Mouse (Mus musculus) heart, adult 18-20 months (tissue): ENCODE measurements at regions not wholly inside any gene's neighbourhood (a gene's known extent, or its start where the extent isn't known, plus 50 kb on each side); places are given as distances from the start of the nearest gene placed in this dataset.
"Not testable (repeated sequence)": the region's sequence is repeated elsewhere in the genome, so short reads cannot be mapped to it uniquely, and the experiment has no call there.

ENCODE experiments used
- DNase-seq, 2 experiments: peaks; one replicate each; pipeline ENCODE4 v3.0.0; 2021 to 2022; ENCODE audit warnings: mixed read lengths in 1 of 2

DNA sequence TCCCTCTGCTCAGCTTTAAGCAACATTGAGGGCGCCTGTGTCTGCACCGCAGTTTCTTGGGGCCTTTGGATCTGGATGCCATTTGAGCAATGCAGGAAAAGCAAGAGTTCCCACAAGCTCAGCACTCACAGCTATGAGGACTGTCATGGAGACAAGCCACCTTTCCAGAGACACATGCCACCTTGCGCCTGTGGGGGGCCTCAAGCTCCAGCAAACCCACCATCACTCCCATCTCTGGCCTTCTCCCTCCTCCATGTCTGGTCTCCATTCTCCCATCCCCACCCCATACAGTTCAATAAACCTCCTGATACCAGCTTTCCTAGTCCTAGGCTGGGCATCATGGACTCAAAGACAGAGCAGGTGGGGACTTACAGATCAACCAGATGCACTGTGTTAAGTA, 97.8 kb downstream of the Wdr11 start:
- DNase-seq: no peak

- DNase-seq: no peak
Observed at GRCm38 (mm10) chr7:129690868-129691267, 99.2 kb downstream of the Wdr11 start.

DNA sequence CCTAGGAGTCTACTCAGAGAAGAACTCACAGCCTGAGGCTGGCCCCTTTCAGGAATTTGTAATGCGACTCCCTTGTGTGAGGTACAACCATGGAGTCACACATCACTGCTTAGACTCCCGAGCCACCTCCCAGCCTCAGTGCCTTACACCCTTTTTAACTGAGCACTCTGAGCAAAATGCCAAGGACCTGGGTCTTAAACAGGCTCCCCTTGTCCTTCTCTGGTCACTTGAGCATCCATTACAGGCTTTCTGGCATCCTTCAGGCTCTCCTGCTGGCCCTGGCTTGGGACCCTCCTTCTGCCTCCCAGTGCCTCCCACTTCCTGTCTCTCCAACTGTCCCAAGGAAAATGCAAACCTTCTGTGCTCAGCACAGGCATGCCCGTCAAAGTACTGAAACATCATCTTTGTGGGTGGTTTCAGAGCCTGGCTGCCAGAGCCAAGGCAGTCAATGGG, 100.0 kb downstream of the Wdr11 start:
- no peak for DNase-seq

- DNase-seq: no peak
Observed at GRCm38 (mm10) chr7:129693635-129694034, 102.0 kb downstream of the Wdr11 start.

- DNase-seq: no peak
Observed at GRCm38 (mm10) chr7:129694168-129694567, 102.5 kb downstream of the Wdr11 start.

DNA sequence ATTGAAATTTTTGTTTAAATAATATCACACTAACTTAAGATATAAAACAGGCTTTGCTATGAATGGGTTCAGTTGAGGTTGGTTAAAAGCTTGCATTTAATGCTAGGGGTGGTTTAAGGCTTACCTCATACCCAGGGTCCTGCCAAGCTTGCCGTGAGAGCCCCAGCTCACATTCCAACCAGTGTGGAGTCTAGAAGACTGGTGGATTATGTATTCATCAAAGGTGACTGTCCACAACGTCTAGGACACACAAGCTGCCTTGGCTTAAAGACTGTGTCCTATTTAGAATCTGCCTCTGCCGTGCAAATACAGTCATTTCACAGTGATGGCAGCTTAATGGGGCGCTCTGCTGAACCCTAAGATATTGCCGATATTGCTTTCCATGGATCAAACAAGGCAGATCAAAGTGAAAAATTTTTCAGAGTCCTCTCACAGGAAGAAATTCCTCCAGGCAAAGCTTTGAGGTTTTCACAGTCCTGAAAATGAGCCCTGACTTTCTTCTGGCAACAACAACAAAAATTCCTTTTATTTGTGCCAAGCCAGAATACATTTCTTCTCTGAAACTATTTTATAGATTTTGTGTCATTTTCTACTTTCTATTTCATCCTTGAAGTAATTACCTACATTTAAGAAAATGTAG, 108.4 kb downstream of the Wdr11 start:
- DNase-seq: no peak

DNA sequence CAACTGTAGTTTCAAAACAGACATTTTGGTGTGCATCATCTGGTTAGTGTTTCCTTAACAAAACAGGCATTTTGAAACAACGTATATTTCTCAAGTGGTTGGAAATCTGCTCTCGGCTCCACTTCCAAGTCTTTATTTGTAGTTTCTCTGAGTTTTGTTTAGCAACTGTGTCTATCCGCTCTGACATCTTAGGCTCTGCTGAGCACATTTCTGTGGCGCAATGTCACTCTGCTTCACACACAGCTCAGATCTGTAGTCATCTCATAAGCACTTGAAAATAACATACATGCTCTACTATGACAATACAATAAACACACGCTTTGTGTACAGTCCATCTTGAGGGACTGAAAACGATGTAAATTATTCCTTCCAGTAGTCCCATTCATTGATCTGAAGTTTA, 135.9 kb downstream of the Wdr11 start:
- DNase-seq: no peak

DNA sequence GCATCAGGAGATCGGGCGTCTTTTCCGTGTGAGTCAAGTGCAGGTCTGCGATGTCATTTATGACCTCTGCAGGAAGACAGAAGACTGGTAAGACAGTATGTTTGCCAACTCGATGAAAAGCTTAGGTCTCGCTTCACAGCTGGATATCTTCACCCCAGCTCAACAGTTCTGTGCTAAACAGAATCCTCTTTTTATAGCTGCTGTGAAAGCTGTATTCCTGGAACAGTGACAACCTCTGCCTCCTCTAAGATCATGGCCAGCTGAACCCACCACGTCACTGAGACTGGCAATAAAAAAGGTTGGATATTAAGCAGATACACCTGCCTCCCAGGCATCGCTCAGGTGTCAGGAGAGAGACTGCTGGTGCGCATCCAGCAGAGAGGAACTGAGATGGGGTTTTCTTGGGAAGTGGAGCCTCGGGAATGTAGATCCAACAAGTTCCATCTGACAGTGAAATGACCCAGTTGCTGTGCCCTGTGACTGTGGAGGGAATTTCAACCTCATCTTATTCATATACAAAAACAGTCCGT, 138.1 kb downstream of the Wdr11 start:
- DNase-seq: no peak

DNA sequence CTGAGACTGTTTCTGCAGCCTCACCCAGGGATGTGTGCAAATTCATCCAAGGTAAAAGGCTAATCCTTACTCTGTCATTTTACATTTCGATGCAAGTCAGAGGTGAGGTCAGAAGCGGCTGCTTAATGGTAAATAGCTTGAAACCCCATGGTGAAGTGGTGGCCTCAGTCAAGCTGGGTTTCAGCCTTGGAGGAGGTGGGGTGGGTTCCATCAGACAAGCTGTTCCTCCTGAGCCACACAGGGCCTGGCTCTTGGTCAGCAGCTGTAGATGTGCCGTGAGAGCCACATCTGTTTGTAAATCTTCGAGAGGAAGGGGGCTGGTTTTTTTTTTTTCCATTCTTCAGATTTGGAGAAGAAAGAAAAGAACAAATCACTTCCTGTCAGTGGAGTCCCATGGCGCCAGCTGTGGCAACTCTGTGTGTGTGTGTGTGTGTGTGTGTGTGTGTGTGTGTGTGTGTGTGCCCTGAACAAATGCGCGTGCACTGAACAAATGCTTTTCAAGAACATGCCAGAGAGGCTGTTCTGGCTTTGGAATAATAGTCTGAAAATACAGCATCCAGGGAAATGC, 139.2 kb downstream of the Wdr11 start:
- DNase-seq: no peak

- no peak for DNase-seq
Observed at GRCm38 (mm10) chr7:129742657-129743056, 151.0 kb downstream of the Wdr11 start.

GRCm38 (mm10) chr7:129743955-129744666, 152.4 kb downstream of the Wdr11 start:
- no peak for DNase-seq

DNA sequence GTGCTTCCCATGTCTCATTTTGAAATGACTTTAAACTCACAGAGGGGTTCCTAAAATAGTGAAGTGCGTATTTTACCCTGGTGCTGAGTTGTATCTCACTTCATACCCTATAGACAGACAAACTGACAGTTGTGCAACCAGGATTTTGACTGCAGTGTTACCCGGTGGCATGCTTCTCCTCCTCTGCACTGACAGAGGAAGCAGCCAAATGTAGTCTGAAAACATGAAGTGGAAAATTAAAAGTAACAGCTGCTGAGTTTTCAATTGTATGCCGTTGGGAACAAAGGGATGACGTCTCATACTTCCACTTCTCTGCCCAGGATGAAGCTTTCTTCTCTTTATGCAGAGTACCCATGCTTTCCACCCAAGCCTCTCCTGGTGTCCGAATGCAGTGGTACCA, 155.0 kb downstream of the Wdr11 start:
- peak in 1 of 2 experiments; percentile 18 for DNase-seq

DNA sequence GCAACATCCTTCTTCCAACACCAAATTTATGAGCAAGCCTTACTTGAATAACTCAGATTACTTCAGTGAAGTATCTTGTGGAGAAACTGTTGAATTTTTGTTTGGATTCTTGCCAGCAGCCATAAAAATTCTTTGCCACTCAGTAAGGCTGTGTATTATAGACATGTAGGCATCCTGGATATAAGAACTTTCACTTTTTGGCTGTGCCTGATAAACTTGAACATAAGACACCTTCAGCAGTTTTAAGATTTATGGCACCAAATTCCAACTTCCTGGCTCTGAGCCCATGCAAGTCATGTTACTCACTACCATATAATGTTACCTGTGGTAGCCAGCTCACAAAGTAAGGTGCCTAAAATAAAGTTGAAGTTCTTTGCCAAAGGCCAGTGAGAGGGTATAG, 159.3 kb downstream of the Wdr11 start:
- DNase-seq: no peak

DNA sequence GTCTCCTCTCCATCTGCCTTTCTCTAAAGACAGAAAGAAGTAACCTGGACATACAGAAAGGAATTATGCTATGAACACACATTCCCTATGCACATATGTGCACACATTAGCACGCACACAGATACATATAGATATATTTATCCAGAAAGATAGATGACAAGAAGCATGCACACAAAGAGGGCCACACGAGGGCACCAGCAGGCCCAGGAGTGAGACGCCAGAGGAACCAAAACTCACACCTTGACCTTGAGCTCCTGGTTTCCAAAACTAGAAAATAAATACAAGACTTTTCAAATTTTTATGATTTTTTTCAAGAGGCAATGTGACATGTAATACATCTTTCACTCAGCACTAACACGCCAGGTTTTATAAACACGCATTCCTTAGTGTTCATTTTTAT, 163.1 kb downstream of the Wdr11 start:
- DNase-seq: no peak

DNA sequence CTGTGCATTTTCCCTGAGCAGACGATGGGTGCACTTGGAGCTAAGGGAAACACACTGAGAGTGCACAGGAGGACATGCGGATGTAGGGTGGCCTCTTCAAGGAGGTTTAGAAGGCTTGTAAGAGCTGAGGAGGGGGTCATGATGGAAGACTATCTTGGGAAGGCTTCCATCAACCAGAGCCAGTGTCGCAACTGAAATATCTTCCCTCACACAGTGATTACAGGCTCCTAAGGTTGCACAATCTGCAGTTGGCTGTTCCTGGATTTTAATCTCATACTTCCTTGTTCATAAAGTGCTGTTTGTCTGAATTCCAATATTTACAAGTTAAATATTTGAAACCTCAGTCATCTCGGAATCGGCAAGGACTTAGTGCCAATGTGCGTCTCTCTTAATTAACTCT, 164.5 kb downstream of the Wdr11 start:
- peak; percentile 13 to 33 for DNase-seq

DNA sequence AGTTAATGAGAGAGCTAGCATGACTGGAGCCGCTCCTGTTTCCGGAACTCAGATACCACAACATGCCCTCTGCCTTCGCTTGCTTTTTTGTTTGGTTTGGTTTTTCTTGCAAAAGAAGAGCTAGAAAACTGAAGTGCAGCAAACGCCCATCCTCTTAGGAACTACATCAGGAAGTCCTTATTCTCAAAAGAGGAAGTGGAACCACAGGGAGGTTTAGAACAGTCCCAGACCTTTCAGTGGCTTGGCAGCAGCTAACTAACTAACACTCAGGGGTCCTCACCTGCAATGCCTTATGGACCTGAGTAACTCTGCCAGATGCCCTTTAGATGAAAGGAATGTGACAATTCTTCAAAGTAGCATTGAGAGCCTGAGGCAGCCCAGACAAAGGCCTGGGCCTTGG, 168.2 kb downstream of the Wdr11 start:
- peak in 1 of 2 experiments; percentile 49 for DNase-seq

- no peak for DNase-seq
Observed at GRCm38 (mm10) chr7:129760386-129760785, 168.7 kb downstream of the Wdr11 start.

- no peak for DNase-seq
Observed at GRCm38 (mm10) chr7:129763754-129764153, 172.1 kb downstream of the Wdr11 start.

DNA sequence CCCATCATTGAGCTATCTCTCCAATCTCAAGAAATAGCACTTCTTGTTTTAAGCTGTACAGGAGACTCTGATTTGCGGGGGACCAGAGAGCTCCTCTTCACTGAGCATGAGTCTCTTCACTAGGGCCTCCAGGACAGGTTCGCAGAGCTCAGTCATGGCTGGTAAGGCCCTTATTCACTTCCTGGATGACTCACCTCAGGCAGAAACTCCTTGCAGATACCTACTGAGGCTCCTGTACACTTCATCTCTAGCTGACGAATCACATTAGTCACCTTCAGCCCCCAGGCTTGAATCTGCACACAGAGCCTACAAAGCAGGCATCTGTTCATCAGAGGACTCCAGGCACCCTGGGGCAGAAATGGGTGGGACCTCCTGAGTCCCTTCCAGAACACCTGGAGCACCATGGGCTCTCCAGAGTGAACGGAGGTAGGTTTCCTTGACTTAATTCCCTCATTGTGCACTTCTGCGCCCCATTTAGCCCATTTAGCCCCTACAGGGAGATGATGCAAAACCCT, 172.8 kb downstream of the Wdr11 start:
- no peak for DNase-seq

DNA sequence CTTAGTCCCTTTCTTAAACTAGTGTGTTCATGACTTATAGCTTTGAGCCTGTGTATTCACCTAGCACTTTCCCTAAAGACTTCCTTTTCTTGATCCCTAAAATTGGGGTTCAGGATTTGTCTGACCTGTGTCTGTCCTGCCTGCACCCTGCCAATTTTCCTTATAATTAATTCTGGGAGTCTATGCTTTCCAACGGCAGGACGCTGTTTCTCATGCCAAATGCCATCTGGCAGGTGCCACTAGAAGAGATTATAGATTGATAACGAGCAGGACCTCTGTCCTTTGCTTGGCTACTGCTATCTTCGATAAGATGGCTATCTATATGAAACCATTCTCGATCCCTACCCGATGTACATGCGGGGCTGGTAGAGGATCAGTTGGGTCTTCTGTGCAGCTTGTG, 174.0 kb downstream of the Wdr11 start:
- no peak for DNase-seq

DNA sequence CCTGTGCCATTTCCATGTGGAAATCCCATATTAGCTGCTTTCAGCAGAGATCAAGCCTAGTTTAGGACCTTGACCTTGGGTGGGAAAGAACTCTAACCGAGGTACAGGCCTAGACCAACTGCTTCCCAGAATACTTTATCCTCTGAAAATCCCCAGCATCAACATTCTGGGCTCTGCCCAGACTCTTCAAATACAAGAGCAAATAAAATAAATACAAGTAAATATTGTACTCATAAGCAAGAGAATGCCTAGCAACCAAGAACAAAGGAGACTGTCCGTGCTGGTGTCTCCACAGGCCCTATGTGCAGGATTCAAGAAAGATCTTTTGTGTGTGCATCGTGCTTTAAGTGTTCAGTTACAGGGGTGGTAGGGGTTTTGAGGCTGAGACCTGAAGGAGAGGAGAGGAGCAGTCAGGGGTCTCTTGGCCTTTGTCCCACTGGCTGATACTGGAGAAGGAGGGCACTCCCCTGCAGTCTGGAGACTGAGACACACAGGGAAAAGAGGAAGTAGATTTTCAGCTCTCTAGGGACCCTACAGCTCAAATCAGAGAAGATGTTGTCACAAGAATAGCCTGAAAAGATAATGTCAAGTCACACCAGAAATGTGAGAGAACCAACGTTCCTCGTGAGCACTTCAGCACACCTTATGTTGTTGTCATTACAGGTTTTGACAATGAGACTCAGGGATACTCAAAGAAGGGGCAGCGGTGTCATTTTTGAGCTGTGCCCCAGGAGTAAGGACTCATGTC, 174.6 kb downstream of the Wdr11 start:
- no peak for DNase-seq

DNA sequence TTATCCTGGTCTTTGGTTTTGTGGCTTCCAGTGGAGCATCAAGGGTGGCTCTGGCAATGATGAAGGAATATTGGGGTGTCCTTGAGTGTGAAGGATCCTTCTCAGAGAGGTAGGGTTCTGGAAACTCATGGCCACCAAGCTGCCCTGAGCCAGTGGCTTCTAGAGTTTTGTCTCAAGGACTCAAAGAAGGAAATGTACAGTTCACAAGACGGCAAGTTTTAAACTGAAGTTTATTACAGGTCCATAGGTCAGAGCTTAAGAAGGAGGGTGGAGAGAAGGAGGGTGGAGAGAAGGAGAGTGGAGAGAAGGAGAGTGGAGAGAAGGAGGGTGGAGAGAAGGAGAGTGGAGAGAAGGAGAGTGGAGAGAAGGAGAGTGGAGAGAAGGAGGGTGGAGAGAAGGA, 178.0 kb downstream of the Wdr11 start:
- not testable (repeated sequence) for DNase-seq

GRCm38 (mm10) chr7:129771876-129772275, 180.2 kb downstream of the Wdr11 start:
- DNase-seq: no peak
